Mouse (Mus musculus) testis, adult 2 months (tissue): ENCODE measurements around the gene Kndc1. TPM values are rescaled to one million over a fixed set of nuclear protein-coding genes. Genes with fewer than 3 reads are reported as not detected.

Experiments used
- H3K27ac ChIP-seq: fragments of 200-500 bp; 2 replicates; pipeline ENCODE4 v1.5.1; 2012; ENCODE audit warnings: low read depth, low read length; ENCODE audit not compliant: control insufficient read depth, insufficient read depth
- H3K27me3 ChIP-seq: fragments of 200-500 bp; 2 replicates; pipeline ENCODE4 v1.6.1; 2012; ENCODE audit warnings: mild to moderate bottlenecking, low read length, moderate library complexity; ENCODE audit not compliant: control insufficient read depth, insufficient read depth
- H3K36me3 ChIP-seq: fragments of 200-500 bp; 2 replicates; pipeline ENCODE4 v1.6.1; 2012; ENCODE audit warnings: mild to moderate bottlenecking, low read length; ENCODE audit not compliant: control insufficient read depth, insufficient read depth
- H3K4me1 ChIP-seq: fragments of 200-500 bp; 2 replicates; pipeline ENCODE4 v1.6.1; 2012; ENCODE audit warnings: low read length; ENCODE audit not compliant: control insufficient read depth, insufficient read depth
- H3K4me3 ChIP-seq: fragments of 200-500 bp; 2 replicates; pipeline ENCODE4 v1.5.1; 2012; ENCODE audit warnings: low read depth, mild to moderate bottlenecking, low read length, moderate library complexity, mixed read lengths; ENCODE audit not compliant: control insufficient read depth
- CTCF ChIP-seq: fragments of 200-500 bp; IDR thresholded peaks from 2 replicates; pipeline ENCODE4 v1.5.1; 2012; ENCODE audit warnings: low read depth, mild to moderate bottlenecking, inconsistent platforms, low read length, moderate library complexity; ENCODE audit not compliant: control insufficient read depth, insufficient read depth, insufficient replicate concordance
- POLR2A ChIP-seq: fragments of 200-500 bp; IDR thresholded peaks from 2 replicates; pipeline ENCODE4 v1.6.1; 2012; ENCODE audit warnings: low read depth, mild to moderate bottlenecking, inconsistent platforms, low read length, moderate library complexity; ENCODE audit not compliant: control insufficient read depth
- polyA plus RNA-seq: library from polyadenylated mRNA; depleted of rRNA; stranded (reverse); fragments of >200 nt; gene quantifications from 2 replicates; pipeline ENCODE4 v1.2.3, GENCODE M21; 2012

Kndc1 gene
- polyA plus RNA-seq, 1 experiment = 3.9 TPM

GRCm38 (mm10) chr7:139918262-139918661 is 23.8 kb downstream of the Kndc1 start:
- peaks cover 6% of the 10 kb centered on the region for H3K4me1 ChIP-seq
- H3K4me3 ChIP-seq = no peak overlapping the region
- TF ChIP-seq CTCF (no peak), POLR2A (no peak)
- H3K27me3 ChIP-seq = no peaks in the 10 kb centered on the region; the same call in 1 of the 2 replicates
- no peaks in the 10 kb centered on the region for H3K36me3 ChIP-seq
- H3K27ac ChIP-seq = no peak overlapping the region

- no peak overlapping the region for H3K4me3 ChIP-seq
- H3K27ac ChIP-seq = no peak overlapping the region
- H3K4me1 ChIP-seq = no peaks in the 10 kb centered on the region
- no peaks in the 10 kb centered on the region for H3K36me3 ChIP-seq
- TF ChIP-seq CTCF (peak; percentile 46; the same call in 1 of the 2 replicates), POLR2A (no peak)
- H3K27me3 ChIP-seq = no peaks in the 10 kb centered on the region
Observed at GRCm38 (mm10) chr7:139930732-139931131, 36.2 kb downstream of the Kndc1 start.

GRCm38 (mm10) chr7:139936705-139937104 is 42.2 kb downstream of the Kndc1 start:
- TF ChIP-seq POLR2A (no peak), CTCF (no peak)
- H3K4me3 ChIP-seq = no peak overlapping the region
- H3K4me1 ChIP-seq = peaks cover 3% of the 10 kb centered on the region; the same call in 1 of the 2 replicates
- no peaks in the 10 kb centered on the region for H3K27me3 ChIP-seq
- no peak overlapping the region for H3K27ac ChIP-seq
- no peaks in the 10 kb centered on the region for H3K36me3 ChIP-seq

GRCm38 (mm10) chr7:139937138-139937537 is 42.6 kb downstream of the Kndc1 start:
- Histone ChIP-seq H3K4me3 (no peak overlapping the region), H3K4me1 (peaks cover 3% of the 10 kb centered on the region; the same call in 1 of the 2 replicates), H3K27ac (no peak overlapping the region), H3K36me3 (no peaks in the 10 kb centered on the region), H3K27me3 (no peaks in the 10 kb centered on the region)
- no peak for TF ChIP-seq CTCF
- TF ChIP-seq POLR2A = no peak

DNA sequence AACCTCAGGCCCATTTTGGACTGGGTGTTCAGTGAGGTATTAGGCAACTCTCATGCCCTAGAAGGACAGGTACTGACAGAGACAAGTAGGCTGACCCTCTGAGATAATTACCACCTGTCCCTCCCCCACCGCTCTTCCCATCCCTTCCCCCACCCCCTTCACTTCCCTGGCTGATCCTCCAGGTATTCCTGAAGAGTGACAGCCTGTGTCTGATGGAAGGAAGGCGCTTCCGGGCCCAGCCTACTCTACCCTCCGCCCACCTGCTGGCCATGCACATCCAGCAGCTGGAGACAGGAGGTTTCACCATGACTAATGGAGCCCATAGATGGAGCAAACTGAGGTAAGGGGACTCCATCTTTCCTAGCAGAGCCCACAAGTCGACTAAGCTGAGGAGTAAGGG is 43.3 kb downstream of the Kndc1 start:
- no peak for TF ChIP-seq POLR2A
- no peak for TF ChIP-seq CTCF
- Histone ChIP-seq H3K27me3 (no peaks in the 10 kb centered on the region), H3K4me3 (no peak overlapping the region), H3K36me3 (no peaks in the 10 kb centered on the region), H3K4me1 (peaks cover 3% of the 10 kb centered on the region; the same call in 1 of the 2 replicates), H3K27ac (no peak overlapping the region)

GRCm38 (mm10) chr7:139940476-139941209 is 46.1 kb downstream of the Kndc1 start:
- Histone ChIP-seq H3K27me3 (peaks cover 7% of the 10 kb centered on the region; the same call in 1 of the 2 replicates), H3K4me1 (peaks cover 23% of the 10 kb centered on the region), H3K36me3 (no peaks in the 10 kb centered on the region), H3K4me3 (no peak overlapping the region), H3K27ac (no peak overlapping the region)
- TF ChIP-seq POLR2A (no peak), CTCF (no peak)

- H3K4me1 ChIP-seq = peaks cover 29% of the 10 kb centered on the region
- TF ChIP-seq CTCF = no peak
- no peak for TF ChIP-seq POLR2A
- no peaks in the 10 kb centered on the region for H3K36me3 ChIP-seq
- H3K27ac ChIP-seq = no peak within 1 kb of the TSS
- peak within 1 kb of the TSS; percentile 50 for H3K4me3 ChIP-seq
- H3K27me3 ChIP-seq = peaks cover 7% of the 10 kb centered on the region; the same call in 1 of the 2 replicates
Observed at GRCm38 (mm10) chr7:139943674-139944281, 49.3 kb downstream of the Kndc1 start, which contains the start of gene Utf1. Gene Utf1 (plus strand): TSS chr7:139943789.
